Mouse (Mus musculus): ENCODE results near the gene Havcr1. TPM values are rescaled to one million over a fixed set of nuclear protein-coding genes. Genes with fewer than 3 reads are reported as not detected.
A peak's percentile ranks its signal among the peaks of the same experiment; 100 is the strongest.

The Havcr1 gene
- polyA plus RNA-seq, 2 experiments, result 1.1 to 1.4 TPM

DNA sequence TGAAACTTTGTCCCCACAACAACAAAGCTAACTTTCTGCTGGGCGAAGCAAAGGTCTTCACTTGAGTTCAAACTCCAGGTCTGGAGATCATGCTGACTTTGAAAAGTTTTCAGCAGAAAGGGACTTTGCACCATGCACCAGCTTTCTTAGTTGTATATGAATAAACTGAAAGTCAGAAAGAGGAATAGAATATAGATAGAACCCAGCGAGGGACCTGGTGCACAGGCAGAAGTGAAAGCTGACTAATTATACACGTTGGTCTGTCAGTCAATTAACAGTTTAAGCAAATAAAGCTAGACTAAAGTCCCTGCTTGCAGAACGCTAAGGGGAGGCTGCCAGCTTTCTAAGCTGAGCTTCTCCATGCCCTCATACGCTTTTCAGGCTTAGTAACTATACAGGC is 36.0 kb upstream of the Havcr1 start:
- no peaks in the 10 kb centered on the region for H3K4me1 ChIP-seq (ENCODE audit: control insufficient read depth, insufficient read depth, low read length)
- H3K9ac ChIP-seq (ENCODE audit: low read depth, low read length, severe bottlenecking), result no peak overlapping the region
- ATAC-seq (ENCODE audit: low FRiP score, low read depth), result no peak
- H3K27ac ChIP-seq (replicated peaks; ENCODE audit: low read depth, low read length), result no peak overlapping the region
- H3K27me3 ChIP-seq (ENCODE audit: control insufficient read depth, insufficient read depth, low read length), result no peaks in the 10 kb centered on the region
- no peak for TF ChIP-seq POLR2A (IDR thresholded peaks at IDR 0.05; ENCODE audit: borderline replicate concordance, extremely low read depth, insufficient read depth, insufficient read length)
- DNase-seq (ENCODE audit: low spot score), result no peak
- H3K4me2 ChIP-seq (replicated peaks; ENCODE audit: low read depth, low read length, severe bottlenecking), result no peak overlapping the region
- no peak overlapping the region for H3K4me3 ChIP-seq (replicated peaks; ENCODE audit: low read length)
- H3K9me3 ChIP-seq (ENCODE audit: control insufficient read depth, low read length), result no peaks in the 10 kb centered on the region
- 79% methylated on average over 5 of the region's 5 CpGs for WGBS
- H3K36me3 ChIP-seq (ENCODE audit: control insufficient read depth, insufficient read depth, low read length), result no peaks in the 10 kb centered on the region

DNA sequence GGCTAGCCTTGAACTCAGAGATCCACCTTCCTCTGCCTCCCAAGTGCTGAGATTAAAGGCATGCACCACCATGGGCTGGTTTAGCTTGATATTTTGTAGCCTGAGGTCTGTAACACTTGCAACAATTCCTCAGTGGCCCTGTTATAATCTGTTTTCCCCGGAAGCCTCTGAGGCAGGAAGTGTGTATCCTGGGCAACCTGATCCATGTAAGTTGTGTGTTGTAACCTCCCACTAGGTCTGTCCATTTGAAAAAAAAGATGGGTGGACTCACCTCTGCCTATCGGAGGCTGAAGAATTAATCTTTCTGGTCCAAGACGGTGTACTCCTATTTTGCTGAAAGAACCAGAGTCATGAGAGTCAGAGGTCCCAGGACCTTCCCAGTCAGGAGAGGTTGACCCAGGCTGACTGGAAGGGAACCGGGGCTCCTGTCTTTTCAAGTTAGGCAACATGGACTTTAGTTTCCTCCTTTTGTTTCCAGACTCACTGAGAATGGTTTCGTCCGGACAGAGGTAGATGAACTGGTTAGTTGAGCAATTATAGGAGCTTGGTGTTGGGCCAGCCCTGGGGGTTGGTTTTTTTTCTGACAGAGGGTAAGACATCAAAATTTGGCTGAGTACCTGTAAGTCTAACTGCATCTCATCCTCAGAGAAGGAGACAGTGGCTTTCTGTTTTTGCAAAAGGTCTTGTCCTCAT is 28.1 kb upstream of the Havcr1 start, which contains the start of gene Timd2:
Timd2 (minus strand) TSS at position 398 of the 693 bp plus-strand sequence.
- Histone ChIP-seq H3K36me3 (ENCODE audit: control insufficient read depth, insufficient read depth, low read length) (no peaks in the 10 kb centered on the region), H3K4me2 (replicated peaks; ENCODE audit: low read depth, low read length, severe bottlenecking) (no peak within 1 kb of the TSS), H3K27ac (replicated peaks; ENCODE audit: low read depth, low read length) (no peak within 1 kb of the TSS), H3K4me3 (replicated peaks; ENCODE audit: low read length) (no peak within 1 kb of the TSS), H3K9me3 (ENCODE audit: control insufficient read depth, low read length) (no peaks in the 10 kb centered on the region), H3K9ac (ENCODE audit: low read depth, low read length, severe bottlenecking) (no peak within 1 kb of the TSS), H3K27me3 (ENCODE audit: control insufficient read depth, insufficient read depth, low read length) (no peaks in the 10 kb centered on the region), H3K4me1 (ENCODE audit: control insufficient read depth, insufficient read depth, low read length) (no peaks in the 10 kb centered on the region)
- no peak for ATAC-seq (ENCODE audit: low FRiP score, low read depth)
- 71% methylated on average over 6 of the region's 6 CpGs for WGBS
- TF ChIP-seq POLR2A (IDR thresholded peaks at IDR 0.05; ENCODE audit: borderline replicate concordance, extremely low read depth, insufficient read depth, insufficient read length), result no peak
- no peak for DNase-seq (ENCODE audit: low spot score)

DNA sequence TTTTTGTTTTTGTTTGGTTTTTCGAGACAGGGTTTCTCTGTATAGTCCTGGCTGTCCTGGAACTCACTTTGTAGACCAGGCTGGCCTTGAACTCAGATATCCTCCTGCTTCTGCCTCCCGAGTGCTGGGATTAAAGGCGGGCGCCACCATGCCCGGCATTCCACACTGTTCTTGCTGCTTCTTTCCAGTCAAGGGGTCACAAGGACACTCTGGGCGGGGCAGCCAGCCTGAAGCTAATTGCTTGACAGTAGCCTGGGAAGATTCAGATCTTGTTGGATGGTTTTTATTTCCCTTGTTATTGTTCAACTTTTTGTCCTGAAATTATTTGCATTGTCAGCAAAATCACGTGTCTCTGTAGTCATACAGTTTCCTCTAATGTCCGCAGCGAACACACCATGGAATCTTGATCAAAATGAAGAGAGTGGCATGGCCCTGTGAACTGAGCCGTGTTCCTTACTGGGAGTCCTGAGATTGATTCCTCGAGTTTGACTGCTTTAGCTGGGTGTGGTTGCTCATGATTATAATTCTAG is 3.3 kb upstream of the Havcr1 start:
- no peak overlapping the region for H3K9ac ChIP-seq (ENCODE audit: low read depth, low read length, severe bottlenecking)
- H3K4me1 ChIP-seq (ENCODE audit: control insufficient read depth, insufficient read depth, low read length), result no peaks in the 10 kb centered on the region
- TF ChIP-seq POLR2A (IDR thresholded peaks at IDR 0.05; ENCODE audit: borderline replicate concordance, extremely low read depth, insufficient read depth, insufficient read length), result no peak
- H3K4me3 ChIP-seq (replicated peaks; ENCODE audit: low read length), result no peak overlapping the region
- H3K4me2 ChIP-seq (replicated peaks; ENCODE audit: low read depth, low read length, severe bottlenecking), result no peak overlapping the region
- 83% methylated on average over 11 of the region's 11 CpGs for WGBS
- H3K27me3 ChIP-seq (ENCODE audit: control insufficient read depth, insufficient read depth, low read length), result no peaks in the 10 kb centered on the region
- no peak overlapping the region for H3K27ac ChIP-seq (replicated peaks; ENCODE audit: low read depth, low read length)
- no peak for ATAC-seq (ENCODE audit: low FRiP score, low read depth)
- H3K36me3 ChIP-seq (ENCODE audit: control insufficient read depth, insufficient read depth, low read length), result no peaks in the 10 kb centered on the region
- no peaks in the 10 kb centered on the region for H3K9me3 ChIP-seq (ENCODE audit: control insufficient read depth, low read length)
- DNase-seq (ENCODE audit: low spot score), result no peak

DNA sequence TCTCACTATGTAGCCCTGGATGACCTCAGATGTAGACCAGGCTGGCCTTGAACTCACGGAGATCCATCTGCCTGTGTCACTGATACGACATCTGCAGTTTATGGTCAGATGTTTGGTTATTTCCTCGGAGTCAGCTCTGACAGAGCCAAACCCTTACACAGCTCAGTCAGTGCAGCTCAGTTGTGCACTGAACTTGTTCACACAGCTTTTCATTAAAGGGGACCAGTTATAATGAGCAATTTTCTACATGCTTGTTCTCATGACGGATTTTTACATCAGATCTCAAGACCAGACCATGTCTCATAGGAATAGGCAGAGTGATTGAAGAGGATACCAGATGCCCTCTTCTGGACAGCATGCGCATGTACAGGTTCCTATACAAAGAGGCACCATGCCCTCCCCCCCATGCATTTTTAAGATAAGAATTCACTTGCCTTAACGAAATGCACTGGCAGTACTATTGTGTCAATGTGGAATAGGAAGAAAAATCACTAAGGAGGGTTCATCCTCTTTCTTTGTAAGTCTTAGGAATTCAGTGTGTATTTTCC is 1.6 kb upstream of the Havcr1 start:
- WGBS, result 56% methylated on average over 6 of the region's 6 CpGs
- Histone ChIP-seq H3K36me3 (ENCODE audit: control insufficient read depth, insufficient read depth, low read length) (no peaks in the 10 kb centered on the region), H3K4me1 (ENCODE audit: control insufficient read depth, insufficient read depth, low read length) (no peaks in the 10 kb centered on the region), H3K9ac (ENCODE audit: low read depth, low read length, severe bottlenecking) (no peak overlapping the region), H3K4me2 (replicated peaks; ENCODE audit: low read depth, low read length, severe bottlenecking) (no peak overlapping the region), H3K9me3 (ENCODE audit: control insufficient read depth, low read length) (no peaks in the 10 kb centered on the region), H3K27me3 (ENCODE audit: control insufficient read depth, insufficient read depth, low read length) (no peaks in the 10 kb centered on the region), H3K27ac (replicated peaks; ENCODE audit: low read depth, low read length) (no peak overlapping the region), H3K4me3 (replicated peaks; ENCODE audit: low read length) (no peak overlapping the region)
- ATAC-seq (ENCODE audit: low FRiP score, low read depth) (no peak), DNase-seq (ENCODE audit: low spot score) (peak; percentile 11)
- TF ChIP-seq POLR2A (IDR thresholded peaks at IDR 0.05; ENCODE audit: borderline replicate concordance, extremely low read depth, insufficient read depth, insufficient read length), result no peak

DNA sequence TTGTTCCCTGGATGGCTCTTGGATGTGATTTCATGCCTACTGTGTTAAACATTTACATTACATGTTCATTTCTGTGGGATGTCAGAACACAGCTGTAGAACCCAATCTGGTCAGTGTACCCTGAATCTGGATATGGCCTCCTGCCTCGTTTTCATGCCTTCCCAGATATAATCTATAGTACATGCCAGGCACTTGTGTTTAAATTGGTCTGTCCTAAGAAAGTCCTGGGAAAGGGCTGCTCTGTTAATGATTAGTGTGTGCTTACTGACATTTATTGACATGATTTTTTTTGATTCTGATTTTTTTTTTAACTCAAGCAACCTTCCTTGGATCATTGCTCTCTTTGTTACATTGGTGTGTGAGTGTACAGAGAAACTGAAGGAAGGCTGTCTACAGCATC is 263 bp upstream of the Havcr1 start:
- H3K9ac ChIP-seq (ENCODE audit: low read depth, low read length, severe bottlenecking), result no peak overlapping the region
- H3K36me3 ChIP-seq (ENCODE audit: control insufficient read depth, insufficient read depth, low read length), result no peaks in the 10 kb centered on the region
- ATAC-seq (ENCODE audit: low FRiP score, low read depth) (no peak), DNase-seq (ENCODE audit: low spot score) (no peak)
- 52% methylated on average over 1 of the region's 1 CpGs for WGBS
- H3K4me2 ChIP-seq (replicated peaks; ENCODE audit: low read depth, low read length, severe bottlenecking), result no peak overlapping the region
- no peak for TF ChIP-seq POLR2A (IDR thresholded peaks at IDR 0.05; ENCODE audit: borderline replicate concordance, extremely low read depth, insufficient read depth, insufficient read length)
- H3K27ac ChIP-seq (replicated peaks; ENCODE audit: low read depth, low read length), result no peak overlapping the region
- no peak overlapping the region for H3K4me3 ChIP-seq (replicated peaks; ENCODE audit: low read length)
- no peaks in the 10 kb centered on the region for H3K27me3 ChIP-seq (ENCODE audit: control insufficient read depth, insufficient read depth, low read length)
- H3K9me3 ChIP-seq (ENCODE audit: control insufficient read depth, low read length), result no peaks in the 10 kb centered on the region
- H3K4me1 ChIP-seq (ENCODE audit: control insufficient read depth, insufficient read depth, low read length), result no peaks in the 10 kb centered on the region
